In the genomic region with DNA sequence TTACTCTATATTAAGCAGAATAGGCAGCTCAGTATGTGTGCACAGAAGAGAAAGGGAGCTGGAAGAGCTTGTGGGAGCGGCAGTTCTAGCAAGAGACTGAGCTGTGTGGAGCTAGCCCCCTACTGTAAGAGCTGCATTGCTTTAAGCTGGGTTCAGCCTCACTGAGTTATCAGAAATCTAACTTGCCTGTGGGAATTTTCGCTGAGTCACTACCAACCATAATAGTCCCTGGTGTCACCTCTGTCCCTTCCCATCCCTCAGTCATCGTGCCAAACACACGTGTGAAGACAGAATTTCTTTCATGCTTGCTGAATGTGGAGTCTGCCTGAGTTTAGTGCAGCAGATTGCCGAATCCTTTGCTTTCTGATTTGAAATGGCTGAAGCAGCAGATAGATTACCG, we compare ENCODE assay signal across 14 mouse cellular contexts.
A peak's percentile ranks its signal among the peaks of the same experiment; 100 is the strongest.
DNase-seq lines count a peak whose midpoint lies in the region; ATAC-seq and TF ChIP-seq lines count a peak whose summit lies in the region.
"Had no signal": no experiment of that assay in that cellular context is flagged by ENCODE, and none has a peak within 500 bp of the region (broad histone marks: within the 10 kb centered on the region; RNA-seq: fewer than 3 reads in every experiment).

No protein-coding gene starts in this region.

- H3K36me3 ChIP-seq in forebrain, postnatal 0 days (ENCODE audit: insufficient read depth): no peaks in the 10 kb centered on the region
- H3K36me3 ChIP-seq in forebrain, embryonic 11.5 days (ENCODE audit: control insufficient read depth, insufficient read depth, low read length): no peaks in the 10 kb centered on the region
- H3K36me3 ChIP-seq in MEL (ENCODE audit: control insufficient read depth in 1 of 2, insufficient read depth in 2 of 2, low read length in 2 of 2): peaks cover 0 to 5% of the 10 kb centered on the region in 2 experiments; a peak in 2 of 4 replicates
- H3K36me3 ChIP-seq: embryonic facial prominence, embryonic 12.5 days; limb, embryonic 10.5 days had no signal

- H3K4me2 ChIP-seq in forebrain, postnatal 0 days (ENCODE audit: low read depth): 0 out of 2 replicates have a peak overlapping the region, but pooled peaks have one; percentile 4
- H3K4me2 ChIP-seq in forebrain, embryonic 11.5 days (ENCODE audit: low read depth, low read length, severe bottlenecking): no peak overlapping the region
- H3K4me2 ChIP-seq: embryonic facial prominence, embryonic 12.5 days had no signal

- TF ChIP-seq RAD21 in MEL (IDR thresholded peaks at IDR 0.05; ENCODE audit: low read depth, low read length): no peak

- no peak for TF ChIP-seq EP300 in MEL (IDR thresholded peaks at IDR 0.05; ENCODE audit: low read depth in 1 of 2, low read length in 2 of 2)

- no peak overlapping the region for H3K9ac ChIP-seq in forebrain, postnatal 0 days
- no peak overlapping the region for H3K9ac ChIP-seq in forebrain, embryonic 11.5 days (ENCODE audit: low read length)
- H3K9ac ChIP-seq in MEL (ENCODE audit: control insufficient read depth, low read depth, low read length, poor library complexity, severe bottlenecking): no peak overlapping the region
- H3K9ac ChIP-seq: embryonic facial prominence, embryonic 12.5 days had no signal

- no peaks in the 10 kb centered on the region for H3K27me3 ChIP-seq in forebrain, postnatal 0 days (ENCODE audit: insufficient read depth, low read length)
- no peaks in the 10 kb centered on the region for H3K27me3 ChIP-seq in forebrain, embryonic 11.5 days (ENCODE audit: control insufficient read depth, insufficient read depth, low read length)
- H3K27me3 ChIP-seq in MEL (ENCODE audit: control insufficient read depth in 1 of 2, insufficient read depth in 2 of 2, low read length in 2 of 2): no peaks in the 10 kb centered on the region
- H3K27me3 ChIP-seq: embryonic facial prominence, embryonic 12.5 days; Patski had no signal

- no peak overlapping the region for H3K4me3 ChIP-seq in forebrain, postnatal 0 days (ENCODE audit: low read depth, low read length)
- no peak overlapping the region for H3K4me3 ChIP-seq in forebrain, embryonic 11.5 days (ENCODE audit: low read depth, low read length)
- no peak overlapping the region for H3K4me3 ChIP-seq in MEL (ENCODE audit: control insufficient read depth in 1 of 2, insufficient read depth in 1 of 2, low read depth in 2 of 2, low read length in 2 of 2)
- H3K4me3 ChIP-seq in layer of hippocampus, adult 2 months: no peak overlapping the region
- H3K4me3 ChIP-seq: embryonic facial prominence, embryonic 12.5 days; limb, embryonic 10.5 days had no signal

- TF ChIP-seq POLR2A in MEL (IDR thresholded peaks at IDR 0.05; ENCODE audit: control insufficient read depth in 1 of 2, insufficient read depth in 1 of 2, low read depth in 1 of 2, low read length in 2 of 2, poor library complexity in 1 of 2): no peak

- TF ChIP-seq CTCF in forebrain, postnatal 0 days (IDR thresholded peaks at IDR 0.05; ENCODE audit: low read depth): no peak
- TF ChIP-seq CTCF in MEL (IDR thresholded peaks at IDR 0.05 in 2 of 3, conservative IDR thresholded peaks at IDR 0.05 in 1 of 3; ENCODE audit: control insufficient read depth in 1 of 3, insufficient read depth in 1 of 3, low read depth in 2 of 3, low read length in 3 of 3, poor library complexity in 1 of 3, severe bottlenecking in 1 of 3): no peak
- TF ChIP-seq CTCF in layer of hippocampus, adult 2 months (conservative IDR thresholded peaks at IDR 0.05): 0 out of 2 replicates have a peak, but pooled peaks have one; percentile 4

- ATAC-seq in forebrain, postnatal 0 days: peak; percentile 61; the same call in 1 of the 2 replicates
- ATAC-seq in forebrain, embryonic 11.5 days (replicated peaks; ENCODE audit: low FRiP score): no peak
- no peak for ATAC-seq in megakaryocyte, adult 5-6 weeks (ENCODE audit: poor library complexity, severe bottlenecking)
- ATAC-seq: Patski had no signal

- no peaks in the 10 kb centered on the region for H3K79me2 ChIP-seq in MEL (ENCODE audit: control insufficient read depth, insufficient read depth, low read length, poor library complexity)

- DNase-seq in forebrain, postnatal 0 days: peak; percentile 33
- DNase-seq in forebrain, embryonic 11.5 days (ENCODE audit: low spot score): no peak
- peak; percentile 0 to 4 for DNase-seq in layer of hippocampus, adult 18-20 months (ENCODE audit: low spot score in 2 of 2)
- DNase-seq in layer of hippocampus, postnatal 25 days (ENCODE audit: extremely low spot score in 1 of 2, low spot score in 1 of 2): no peak
- DNase-seq in MEL (ENCODE audit: low read depth, low spot score): peak; percentile 67
- DNase-seq in layer of hippocampus, adult 2 months (ENCODE audit: low spot score in 2 of 2): no peak
- no peak for DNase-seq in adrenal gland, adult 8-10 months
- DNase-seq: adrenal gland, postnatal 14 days; cerebellum, adult 9-10 months; kidney, adult 9 months had no signal

- H3K4me1 ChIP-seq in forebrain, postnatal 0 days (ENCODE audit: insufficient read depth): no peaks in the 10 kb centered on the region
- no peaks in the 10 kb centered on the region for H3K4me1 ChIP-seq in forebrain, embryonic 11.5 days (replicated peaks; ENCODE audit: control insufficient read depth, insufficient read depth, low read length)
- H3K4me1 ChIP-seq in MEL (ENCODE audit: control insufficient read depth in 1 of 2, insufficient read depth in 2 of 2, low read length in 2 of 2): peaks cover 5 to 6% of the 10 kb centered on the region in 2 experiments
- H3K4me1 ChIP-seq: embryonic facial prominence, embryonic 12.5 days had no signal

- no peaks in the 10 kb centered on the region for H3K9me3 ChIP-seq in forebrain, postnatal 0 days (ENCODE audit: low read length)
- no peaks in the 10 kb centered on the region for H3K9me3 ChIP-seq in forebrain, embryonic 11.5 days (ENCODE audit: control insufficient read depth, low read length)
- H3K9me3 ChIP-seq in MEL (replicated peaks; ENCODE audit: insufficient read depth, low read length): no peaks in the 10 kb centered on the region
- H3K9me3 ChIP-seq: embryonic facial prominence, embryonic 12.5 days; limb, embryonic 10.5 days had no signal

- 27% methylated on average over 6 of the region's 6 CpGs for WGBS in forebrain, postnatal 0 days
- WGBS in forebrain, embryonic 11.5 days: 29% methylated on average over 6 of the region's 6 CpGs

- no peak overlapping the region; the same call in 1 of the 2 replicates for H3K27ac ChIP-seq in forebrain, postnatal 0 days (ENCODE audit: low read depth, low read length)
- no peak overlapping the region for H3K27ac ChIP-seq in forebrain, embryonic 11.5 days (ENCODE audit: low read depth, low read length)
- no peak overlapping the region for H3K27ac ChIP-seq in MEL (ENCODE audit: control insufficient read depth, low read depth, low read length)
- H3K27ac ChIP-seq in layer of hippocampus, adult 2 months: no peak overlapping the region
- H3K27ac ChIP-seq: embryonic facial prominence, embryonic 12.5 days; limb, embryonic 10.5 days had no signal

TF ChIP-seq in MEL, 35 proteins besides CTCF, POLR2A, EP300 and RAD21:
- TF ChIP-seq TAL1 (IDR thresholded peaks at IDR 0.05; ENCODE audit: low read length) (no peak), HCFC1 (IDR thresholded peaks at IDR 0.05; ENCODE audit: low read depth, low read length) (no peak), MAX (IDR thresholded peaks at IDR 0.05; ENCODE audit: low read length) (peak; percentile 67), E2F4 (IDR thresholded peaks at IDR 0.05; ENCODE audit: borderline replicate concordance, low read depth, low read length) (no peak), POLR2AphosphoS5 (IDR thresholded peaks at IDR 0.05; ENCODE audit: borderline replicate concordance, low read depth, low read length) (no peak), MAZ (IDR thresholded peaks at IDR 0.05; ENCODE audit: low read depth, low read length) (no peak), USF1 (IDR thresholded peaks at IDR 0.05; ENCODE audit: low read depth, low read length) (no peak), MYC (IDR thresholded peaks at IDR 0.05; ENCODE audit: low read depth, low read length) (no peak), KAT2A (conservative IDR thresholded peaks at IDR 0.05; ENCODE audit: low read depth, low read length) (no peak), GATA1 (IDR thresholded peaks at IDR 0.05; ENCODE audit: low read depth, low read length) (peak; percentile 53), ELF1 (IDR thresholded peaks at IDR 0.05; ENCODE audit: low read depth, low read length) (no peak), SIN3A (IDR thresholded peaks at IDR 0.05; ENCODE audit: low read length) (0 out of 2 replicates have a peak, but pooled peaks have one; percentile 30), POLR2AphosphoS2 (IDR thresholded peaks at IDR 0.05; ENCODE audit: low read length) (no peak), MYB (IDR thresholded peaks at IDR 0.05; ENCODE audit: low read depth, low read length) (no peak), TCF12 (IDR thresholded peaks at IDR 0.05; ENCODE audit: low read depth, low read length) (no peak), CHD2 (IDR thresholded peaks at IDR 0.05; ENCODE audit: low read length) (no peak), MEF2A (IDR thresholded peaks at IDR 0.05; ENCODE audit: extremely low read depth, insufficient replicate concordance, low read depth, low read length, poor library complexity, severe bottlenecking) (no peak), ETS1 (IDR thresholded peaks at IDR 0.05; ENCODE audit: low read depth, low read length) (0 out of 2 replicates have a peak, but pooled peaks have one; percentile 8), MXI1 (IDR thresholded peaks at IDR 0.05; ENCODE audit: low read depth, low read length) (peak; percentile 81), JUND (IDR thresholded peaks at IDR 0.05; ENCODE audit: low read depth, low read length) (no peak), TBP (IDR thresholded peaks at IDR 0.05; ENCODE audit: low read depth, low read length) (no peak), GABPA (IDR thresholded peaks at IDR 0.05; ENCODE audit: low read depth, low read length) (peak; percentile 72; the same call in 1 of the 2 replicates), BHLHE40 (IDR thresholded peaks at IDR 0.05; ENCODE audit: borderline replicate concordance, low read depth, low read length) (peak; percentile 5; the same call in 1 of the 2 replicates), NELFE (IDR thresholded peaks at IDR 0.05; ENCODE audit: low read depth, low read length) (no peak)

Comparison
In these comparisons a context has a peak if more than half of its experiments do, and no peak if none do; other contexts are left out.
1. DNase-seq: peak in forebrain, postnatal 0 days (single experiment), layer of hippocampus, adult 18-20 months (2 of 2) and MEL (single experiment); none in forebrain, embryonic 11.5 days (single experiment), layer of hippocampus, postnatal 25 days (0 of 2), layer of hippocampus, adult 2 months (0 of 2) and adrenal gland, adult 8-10 months (single experiment).